Mouse (Mus musculus) layer of hippocampus, postnatal 14 days (tissue): ENCODE data around the gene Dnajc6. TPM values are rescaled to one million over a fixed set of nuclear protein-coding genes. Genes with fewer than 3 reads are reported as not detected.
A peak's percentile ranks its signal among the peaks of the same experiment; 100 is the strongest.

Experiments used
- DNase-seq, 2 experiments: peaks; one replicate each; pipeline ENCODE4 v3.0.0; 2021 to 2022; ENCODE audit warnings: low spot score in 2 of 2, mixed read lengths in 1 of 2
- total RNA-seq, 2 experiments: library from RNA; stranded (reverse); gene quantifications; 2 replicates each; pipeline ENCODE4 v1.2.3; 2021

Gene Dnajc6
- total RNA-seq, 2 experiments from 2014 or later = 318 to 332 TPM

GRCm38 (mm10) chr4:101563607-101564006 is 67.2 kb downstream of the Dnajc6 start:
- no peak for DNase-seq

GRCm38 (mm10) chr4:101564746-101565417 is 68.4 kb downstream of the Dnajc6 start:
- peak in 1 of 2 experiments; percentile 62 for DNase-seq

- DNase-seq = no peak
These were observed 72.6 kb downstream of the Dnajc6 start for GRCm38 (mm10) chr4:101569076-101569475.

GRCm38 (mm10) chr4:101572142-101572541 is 75.7 kb downstream of the Dnajc6 start:
- no peak for DNase-seq

GRCm38 (mm10) chr4:101575307-101575706 is 78.9 kb downstream of the Dnajc6 start:
- DNase-seq = no peak

- no peak for DNase-seq
These were observed 82.3 kb downstream of the Dnajc6 start for GRCm38 (mm10) chr4:101578720-101579119.

GRCm38 (mm10) chr4:101579517-101579916 is 83.1 kb downstream of the Dnajc6 start:
- no peak for DNase-seq

- DNase-seq = no peak
These were observed 84.7 kb downstream of the Dnajc6 start for GRCm38 (mm10) chr4:101581156-101581555.

GRCm38 (mm10) chr4:101582882-101583281 is 86.4 kb downstream of the Dnajc6 start:
- DNase-seq = no peak

- DNase-seq = no peak
These were observed 88.3 kb downstream of the Dnajc6 start for GRCm38 (mm10) chr4:101584524-101585454.

GRCm38 (mm10) chr4:101585455-101586184 is 89.2 kb downstream of the Dnajc6 start:
- DNase-seq = no peak

GRCm38 (mm10) chr4:101588932-101589331 is 92.5 kb downstream of the Dnajc6 start:
- no peak for DNase-seq

- DNase-seq = no peak
These were observed 93.3 kb downstream of the Dnajc6 start for GRCm38 (mm10) chr4:101589771-101590170.

GRCm38 (mm10) chr4:101591400-101591799 is 95.0 kb downstream of the Dnajc6 start:
- no peak for DNase-seq

- no peak for DNase-seq
These were observed 96.0 kb downstream of the Dnajc6 start for GRCm38 (mm10) chr4:101592466-101592865.

GRCm38 (mm10) chr4:101601758-101602157 is 105.3 kb downstream of the Dnajc6 start:
- no peak for DNase-seq

- no peak for DNase-seq
These were observed 107.2 kb downstream of the Dnajc6 start for GRCm38 (mm10) chr4:101603635-101604034.

- no peak for DNase-seq
These were observed 120.1 kb downstream of the Dnajc6 start for GRCm38 (mm10) chr4:101616520-101616919.

GRCm38 (mm10) chr4:101617742-101618141 is 121.3 kb downstream of the Dnajc6 start:
- no peak for DNase-seq

GRCm38 (mm10) chr4:101620206-101620605 is 123.8 kb downstream of the Dnajc6 start:
- no peak for DNase-seq

GRCm38 (mm10) chr4:101621241-101621640 is 124.8 kb downstream of the Dnajc6 start:
- DNase-seq = no peak

- no peak for DNase-seq
These were observed 128.8 kb downstream of the Dnajc6 start for GRCm38 (mm10) chr4:101625278-101625677.
